Comparison of ENCODE assay signal across 23 mouse cellular contexts in genomic region chr8:46836949-46837348, GRCm38 (mm10).
"Had no signal": no experiment of that assay in that cellular context is flagged by ENCODE, and none has a peak within 500 bp of the region (broad histone marks: within the 10 kb centered on the region; RNA-seq: fewer than 3 reads in every experiment).

No protein-coding gene starts in this region.

- H3K27me3 ChIP-seq: heart, embryonic 12.5 days; hindbrain, embryonic 12.5 days; intestine, embryonic 15.5 days; limb, embryonic 13.5 days; limb, embryonic 15.5 days; liver, embryonic 12.5 days had no signal

- H3K4me3 ChIP-seq: heart, embryonic 10.5 days; heart, embryonic 12.5 days; hindbrain, embryonic 10.5 days; hindbrain, embryonic 12.5 days; intestine, embryonic 15.5 days; limb, embryonic 13.5 days; limb, embryonic 15.5 days; liver, embryonic 12.5 days had no signal

- DNase-seq: gastrocnemius, postnatal 14 days; gastrocnemius, postnatal 36 days; heart, adult 18-20 months; heart, postnatal 10 days; heart, postnatal 4 days; kidney, adult 18-20 months; kidney, adult 8-10 months; kidney, postnatal 10 days; kidney, postnatal 25 days; kidney, postnatal 4 days; layer of hippocampus, adult 9-11 months; layer of hippocampus, postnatal 36 days; left cerebral cortex, postnatal 4 days had no signal

- H3K4me1 ChIP-seq: limb, embryonic 13.5 days; limb, embryonic 15.5 days had no signal

- H3K27ac ChIP-seq: heart, embryonic 10.5 days; hindbrain, embryonic 10.5 days; hindbrain, embryonic 12.5 days; hindbrain, embryonic 14.5 days; intestine, embryonic 15.5 days; limb, embryonic 13.5 days; limb, embryonic 15.5 days; liver, embryonic 12.5 days; liver, embryonic 14.5 days had no signal
